Mouse (Mus musculus): ENCODE data around the gene Nr6a1. TPM values are rescaled to one million over a fixed set of nuclear protein-coding genes. Genes with fewer than 3 reads are reported as not detected.
A peak's percentile ranks its signal among the peaks of the same experiment; 100 is the strongest.

Gene Nr6a1
- polyA plus RNA-seq, 1 experiment from 2014 or later = 1.7 TPM

DNA sequence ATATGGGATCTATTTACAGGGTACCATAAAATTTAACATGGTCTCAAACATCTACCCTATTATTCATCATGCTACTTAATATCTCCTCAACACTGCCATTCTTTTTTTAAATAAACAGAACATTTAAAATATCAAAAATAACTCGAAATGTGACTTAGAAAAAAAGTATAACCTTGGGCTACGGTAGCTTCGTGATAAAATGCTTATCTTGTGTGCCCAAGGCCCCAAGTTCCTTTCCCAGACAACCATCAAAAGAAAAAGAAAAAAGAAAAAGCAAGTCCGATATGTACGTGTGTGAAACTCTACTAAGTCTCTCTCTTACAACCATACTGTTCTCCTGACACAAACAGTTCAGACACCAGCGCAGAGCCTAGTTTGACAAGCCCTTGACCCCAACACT lies 92.0 kb downstream of the Nr6a1 start:
- Histone ChIP-seq H3K27ac (replicated peaks) (no peak overlapping the region), H3K36me3 (0 out of 2 replicates have a peak, but pooled peaks cover 4% of the 10 kb centered on the region), H3K27me3 (no peaks in the 10 kb centered on the region), H3K4me2 (replicated peaks) (no peak overlapping the region), H3K9ac (replicated peaks) (no peak overlapping the region), H3K4me3 (no peak overlapping the region), H3K9me3 (no peaks in the 10 kb centered on the region), H3K4me1 (no peaks in the 10 kb centered on the region)
- WGBS = 94% methylated on average over 6 of the region's 6 CpGs
- ATAC-seq (replicated peaks) = no peak

GRCm38 (mm10) chr2:38831976-38832375 lies 95.5 kb downstream of the Nr6a1 start:
- no peak overlapping the region for H3K9ac ChIP-seq (replicated peaks)
- no peaks in the 10 kb centered on the region for H3K4me1 ChIP-seq
- H3K36me3 ChIP-seq = 0 out of 2 replicates have a peak, but pooled peaks cover 4% of the 10 kb centered on the region
- H3K27me3 ChIP-seq = no peaks in the 10 kb centered on the region
- no peak overlapping the region for H3K4me2 ChIP-seq (replicated peaks)
- no peaks in the 10 kb centered on the region for H3K9me3 ChIP-seq
- no peak for ATAC-seq (replicated peaks)
- H3K27ac ChIP-seq (replicated peaks) = no peak overlapping the region
- no peak overlapping the region for H3K4me3 ChIP-seq

DNA sequence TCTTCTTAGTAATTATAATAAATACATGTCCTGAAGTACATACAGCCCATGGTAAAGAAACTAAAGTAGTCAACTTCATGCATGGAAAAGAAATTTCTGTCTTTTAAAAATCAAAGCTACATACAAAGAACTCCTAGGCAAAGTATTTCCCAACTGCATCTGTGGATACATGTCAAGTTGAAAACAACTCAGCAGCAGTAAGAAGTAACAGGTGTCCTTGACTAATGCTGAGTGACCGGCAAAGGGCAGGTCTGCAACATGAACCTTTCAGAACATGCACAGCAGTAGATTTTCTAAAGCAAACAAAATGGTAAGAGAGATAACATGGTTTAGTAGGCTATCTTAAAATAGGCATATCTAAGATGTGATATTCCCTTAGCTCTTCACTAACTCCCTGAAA lies 98.0 kb downstream of the Nr6a1 start:
- H3K27ac ChIP-seq (replicated peaks) = no peak overlapping the region
- H3K9ac ChIP-seq (replicated peaks) = no peak overlapping the region
- peaks cover 11% of the 10 kb centered on the region for H3K4me1 ChIP-seq
- no peaks in the 10 kb centered on the region for H3K36me3 ChIP-seq
- no peak for ATAC-seq (replicated peaks)
- no peaks in the 10 kb centered on the region for H3K27me3 ChIP-seq
- H3K4me2 ChIP-seq (replicated peaks) = no peak overlapping the region
- H3K4me3 ChIP-seq = no peak overlapping the region
- no peaks in the 10 kb centered on the region for H3K9me3 ChIP-seq
- 80% methylated on average over 1 of the region's 1 CpGs for WGBS

DNA sequence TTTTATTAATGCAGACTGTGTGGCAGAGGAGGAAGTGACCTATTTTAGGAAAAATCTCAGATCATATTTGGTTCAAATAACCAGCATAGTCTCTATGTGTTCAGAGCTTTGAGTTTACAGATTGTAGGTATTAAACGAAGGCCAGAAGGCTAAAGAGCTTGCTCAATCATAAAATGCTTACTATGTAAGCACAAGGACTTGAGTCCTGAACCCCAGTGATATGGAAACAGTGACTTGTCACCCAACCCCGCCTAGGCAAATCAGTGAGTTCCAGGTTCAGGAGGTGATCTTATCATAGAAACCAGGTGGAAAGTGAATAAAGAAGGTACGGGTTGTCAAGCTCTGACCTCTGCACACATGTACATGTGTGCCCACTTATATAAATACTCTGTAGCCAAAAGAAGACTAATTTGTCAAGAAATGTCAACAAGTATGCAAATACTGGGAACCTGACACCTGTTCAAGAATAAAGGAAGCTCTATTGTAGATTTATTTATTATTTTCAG lies 99.6 kb downstream of the Nr6a1 start:
- H3K4me2 ChIP-seq (replicated peaks) = no peak overlapping the region
- 89% methylated on average over 3 of the region's 3 CpGs for whole genome bisulfite sequencing
- no peaks in the 10 kb centered on the region for H3K36me3 ChIP-seq
- no peaks in the 10 kb centered on the region for H3K9me3 ChIP-seq
- no peaks in the 10 kb centered on the region for H3K27me3 ChIP-seq
- no peak overlapping the region for H3K27ac ChIP-seq (replicated peaks)
- H3K4me3 ChIP-seq = no peak overlapping the region
- no peak overlapping the region for H3K9ac ChIP-seq (replicated peaks)
- peaks cover 19% of the 10 kb centered on the region for H3K4me1 ChIP-seq
- no peak for ATAC-seq (replicated peaks)

GRCm38 (mm10) chr2:38826189-38826588 lies 101.3 kb downstream of the Nr6a1 start:
- Histone ChIP-seq H3K27ac (replicated peaks) (peak overlapping the region; percentile 40; the same call in 1 of the 2 replicates), H3K4me2 (replicated peaks) (no peak overlapping the region)

DNA sequence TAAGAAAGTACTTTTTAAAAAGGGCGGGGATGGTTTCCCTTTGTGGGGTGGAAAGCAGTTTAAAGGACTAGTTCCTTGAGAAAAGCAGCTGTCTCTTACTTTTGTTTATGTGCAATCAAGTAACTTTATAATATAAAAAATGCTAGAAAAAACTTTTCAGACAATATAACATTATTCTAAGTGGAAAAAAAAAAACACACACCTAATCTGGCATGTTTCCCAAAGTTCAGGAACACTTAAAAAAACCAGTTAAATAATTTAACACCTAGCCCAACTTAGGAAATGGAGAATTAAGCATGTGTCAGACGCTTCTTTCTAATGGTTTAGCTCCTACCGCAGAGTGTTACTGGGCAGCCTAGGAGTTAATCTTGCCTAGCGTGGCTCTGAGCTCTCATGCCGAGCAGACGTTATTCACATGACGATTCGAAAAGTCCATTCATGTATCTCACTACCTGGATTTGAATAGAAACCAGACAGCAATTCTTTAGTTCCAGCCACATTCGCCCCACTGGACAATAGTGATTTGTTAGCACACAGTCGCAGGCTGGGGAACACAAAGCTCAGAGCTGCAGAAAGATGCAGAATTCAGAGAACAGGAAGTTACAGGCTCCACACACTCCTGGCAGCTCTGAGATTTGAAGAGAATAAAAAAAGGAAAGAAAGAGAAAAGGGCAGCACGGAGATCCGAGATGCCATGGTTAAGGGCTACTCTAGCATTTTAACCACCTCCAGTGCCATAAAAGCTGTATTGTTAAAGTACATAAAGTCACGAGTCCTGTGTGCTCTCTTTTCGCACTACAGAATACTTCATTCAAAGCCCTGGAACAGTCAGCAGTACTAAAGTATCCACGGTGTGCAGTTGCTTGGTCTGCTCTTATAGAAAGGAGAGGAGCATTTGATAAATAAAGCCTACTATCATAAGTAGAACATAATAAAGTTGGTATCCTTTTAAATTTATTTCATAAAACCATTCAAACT lies 102.4 kb downstream of the Nr6a1 start:
- no peaks in the 10 kb centered on the region for H3K36me3 ChIP-seq
- no peaks in the 10 kb centered on the region for H3K9me3 ChIP-seq
- H3K4me2 ChIP-seq (replicated peaks) = peak overlapping the region; percentile 56
- H3K9ac ChIP-seq (replicated peaks) = peak overlapping the region; percentile 49
- H3K27ac ChIP-seq (replicated peaks) = peak overlapping the region; percentile 91
- no peaks in the 10 kb centered on the region for H3K27me3 ChIP-seq
- H3K4me3 ChIP-seq = peak overlapping the region; percentile 50
- under 1% methylated on average over 15 of the region's 15 CpGs for WGBS
- ATAC-seq (replicated peaks) = peak; percentile 60
- H3K4me1 ChIP-seq = peaks cover 22% of the 10 kb centered on the region

More at GRCm38 (mm10) chr2:38826189-38826588, 101.3 kb downstream of the Nr6a1 start:
- no peaks in the 10 kb centered on the region for H3K36me3 ChIP-seq
- H3K9ac ChIP-seq (replicated peaks) = no peak overlapping the region
- no peak overlapping the region for H3K4me3 ChIP-seq
- no peaks in the 10 kb centered on the region for H3K9me3 ChIP-seq
- H3K4me1 ChIP-seq = peaks cover 22% of the 10 kb centered on the region
- no peaks in the 10 kb centered on the region for H3K27me3 ChIP-seq
- ATAC-seq (replicated peaks) = no peak

DNA sequence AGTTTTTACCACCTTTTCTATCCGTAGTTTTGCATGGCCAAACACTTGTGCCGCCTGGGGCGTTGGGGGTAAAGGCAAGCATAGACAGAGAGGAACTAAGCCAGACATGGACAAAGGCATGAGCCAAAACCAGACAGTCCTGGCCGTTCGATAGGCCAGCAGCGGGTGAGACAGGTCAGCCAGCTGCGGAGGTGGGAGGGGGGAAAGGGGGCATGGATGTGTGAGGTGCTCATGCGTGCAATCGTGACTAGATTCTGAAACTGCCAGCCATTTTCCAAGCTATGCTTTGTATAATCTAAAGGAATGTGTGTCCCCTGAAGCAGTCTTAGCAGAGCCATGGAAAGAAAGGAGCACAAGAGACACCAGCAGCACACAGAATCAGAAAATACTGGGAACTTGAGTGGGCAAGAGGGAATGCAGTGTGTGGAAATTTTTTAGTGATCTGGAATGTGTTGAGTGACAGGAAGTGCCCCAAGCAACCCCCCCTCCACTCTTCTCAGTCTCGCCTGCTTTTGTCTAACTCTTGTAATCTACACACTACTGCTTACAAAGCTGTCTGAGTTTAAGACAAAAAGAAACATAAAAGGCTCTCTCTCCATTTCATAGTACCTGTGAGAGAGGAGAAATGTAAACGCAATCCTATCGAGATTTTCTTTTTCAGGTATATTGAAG lies 103.4 kb downstream of the Nr6a1 start:
- Histone ChIP-seq H3K4me1 (peaks cover 22% of the 10 kb centered on the region), H3K27ac (replicated peaks) (peak overlapping the region; percentile 89), H3K27me3 (no peaks in the 10 kb centered on the region), H3K9me3 (no peaks in the 10 kb centered on the region), H3K4me2 (replicated peaks) (peak overlapping the region; percentile 56), H3K36me3 (no peaks in the 10 kb centered on the region), H3K4me3 (peak overlapping the region; percentile 50), H3K9ac (replicated peaks) (peak overlapping the region; percentile 60)
- under 1% methylated on average over 12 of the region's 12 CpGs for WGBS
- peak; percentile 72 for ATAC-seq (replicated peaks)

- Histone ChIP-seq H3K4me2 (replicated peaks) (peak overlapping the region; percentile 56), H3K27me3 (no peaks in the 10 kb centered on the region), H3K4me3 (peak overlapping the region; percentile 50), H3K9ac (replicated peaks) (peak overlapping the region; percentile 60), H3K9me3 (no peaks in the 10 kb centered on the region), H3K27ac (replicated peaks) (peak overlapping the region; percentile 89), H3K4me1 (peaks cover 22% of the 10 kb centered on the region), H3K36me3 (no peaks in the 10 kb centered on the region)
- 2% methylated on average over 8 of the region's 8 CpGs for WGBS
- ATAC-seq (replicated peaks) = peak; percentile 37; the same call in 1 of the 2 replicates
These were observed 104.1 kb downstream of the Nr6a1 start for GRCm38 (mm10) chr2:38823406-38823805.

- H3K9ac ChIP-seq (replicated peaks) = peak overlapping the region; percentile 60
- ATAC-seq (replicated peaks) = peak; percentile 90
- no peaks in the 10 kb centered on the region for H3K36me3 ChIP-seq
- peak overlapping the region; percentile 89 for H3K27ac ChIP-seq (replicated peaks)
- H3K4me3 ChIP-seq = peak overlapping the region; percentile 50
- H3K9me3 ChIP-seq = no peaks in the 10 kb centered on the region
- WGBS = under 1% methylated on average over 6 of the region's 6 CpGs
- no peaks in the 10 kb centered on the region for H3K27me3 ChIP-seq
- H3K4me1 ChIP-seq = peaks cover 22% of the 10 kb centered on the region
- peak overlapping the region; percentile 56 for H3K4me2 ChIP-seq (replicated peaks)
These were observed 104.5 kb downstream of the Nr6a1 start for GRCm38 (mm10) chr2:38822995-38823394.

GRCm38 (mm10) chr2:38817487-38817886 lies 110.0 kb downstream of the Nr6a1 start:
- WGBS = 60% methylated on average over 4 of the region's 4 CpGs
- H3K4me3 ChIP-seq = no peak overlapping the region
- no peak overlapping the region for H3K4me2 ChIP-seq (replicated peaks)
- no peaks in the 10 kb centered on the region for H3K27me3 ChIP-seq
- no peak for ATAC-seq (replicated peaks)
- no peak overlapping the region for H3K9ac ChIP-seq (replicated peaks)
- H3K36me3 ChIP-seq = no peaks in the 10 kb centered on the region
- no peak overlapping the region for H3K27ac ChIP-seq (replicated peaks)
- H3K4me1 ChIP-seq = peaks cover under 1% of the 10 kb centered on the region; the same call in 1 of the 2 replicates
- no peaks in the 10 kb centered on the region for H3K9me3 ChIP-seq

DNA sequence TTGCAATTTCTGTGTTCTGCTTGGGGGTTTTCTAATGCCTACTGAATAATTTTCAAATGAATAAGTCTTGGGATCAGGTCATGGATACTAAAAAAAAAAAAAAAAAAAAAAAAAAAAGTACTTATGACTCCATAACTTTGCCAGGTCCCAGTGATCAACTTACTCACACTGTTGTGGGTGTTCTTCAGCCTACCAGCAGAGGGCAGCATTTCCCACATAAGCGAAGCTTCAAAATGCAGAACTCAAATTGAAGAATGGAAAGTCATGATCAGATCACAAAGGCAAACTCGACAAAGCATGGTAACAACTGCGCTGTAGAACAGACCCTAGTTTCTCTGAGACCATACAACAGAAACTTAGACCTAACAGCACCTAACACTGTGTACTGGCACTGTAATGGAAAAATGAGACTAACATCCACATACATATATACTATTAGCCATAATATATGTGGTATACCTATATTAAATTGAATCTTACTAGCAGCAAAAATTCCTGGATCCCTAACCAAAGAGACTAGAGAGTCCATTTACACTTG lies 130.3 kb downstream of the Nr6a1 start:
- 0 out of 2 replicates have a peak, but pooled peaks cover 2% of the 10 kb centered on the region for H3K4me1 ChIP-seq
- no peaks in the 10 kb centered on the region for H3K27me3 ChIP-seq
- ATAC-seq (replicated peaks) = peak; percentile 68
- no peaks in the 10 kb centered on the region for H3K36me3 ChIP-seq
- H3K4me3 ChIP-seq = no peak overlapping the region
- H3K9ac ChIP-seq (replicated peaks) = no peak overlapping the region
- no peak overlapping the region for H3K4me2 ChIP-seq (replicated peaks)
- 5% methylated on average over 3 of the region's 3 CpGs for WGBS
- H3K9me3 ChIP-seq = no peaks in the 10 kb centered on the region
- no peak overlapping the region for H3K27ac ChIP-seq (replicated peaks)

GRCm38 (mm10) chr2:38787338-38787737 lies 140.2 kb downstream of the Nr6a1 start:
- no peak overlapping the region for H3K4me2 ChIP-seq (replicated peaks)
- H3K9ac ChIP-seq (replicated peaks) = no peak overlapping the region
- H3K4me3 ChIP-seq = no peak overlapping the region
- no peaks in the 10 kb centered on the region for H3K9me3 ChIP-seq
- no peaks in the 10 kb centered on the region for H3K36me3 ChIP-seq
- H3K27ac ChIP-seq (replicated peaks) = no peak overlapping the region
- no peaks in the 10 kb centered on the region for H3K27me3 ChIP-seq
- WGBS = 52% methylated on average over 4 of the region's 4 CpGs
- peaks cover 3% of the 10 kb centered on the region; the same call in 1 of the 2 replicates for H3K4me1 ChIP-seq
- no peak for ATAC-seq (replicated peaks)

All from forebrain, embryonic 15.5 days (tissue).